Mouse (Mus musculus) mesoderm, embryonic 11.5 days (tissue): ENCODE measurements around the gene Ric1.

Experiments
- DNase-seq: peaks from one replicate; pipeline ENCODE4 v3.0.0-alpha.2; 2012; ENCODE audit warnings: low read depth, low spot score

Ric1 gene

GRCm38 (mm10) chr19:29521637-29522435, at the start of gene Ric1:
Gene Ric1 (plus strand): TSS chr19:29522282.
- peak; percentile 87 for DNase-seq

DNA sequence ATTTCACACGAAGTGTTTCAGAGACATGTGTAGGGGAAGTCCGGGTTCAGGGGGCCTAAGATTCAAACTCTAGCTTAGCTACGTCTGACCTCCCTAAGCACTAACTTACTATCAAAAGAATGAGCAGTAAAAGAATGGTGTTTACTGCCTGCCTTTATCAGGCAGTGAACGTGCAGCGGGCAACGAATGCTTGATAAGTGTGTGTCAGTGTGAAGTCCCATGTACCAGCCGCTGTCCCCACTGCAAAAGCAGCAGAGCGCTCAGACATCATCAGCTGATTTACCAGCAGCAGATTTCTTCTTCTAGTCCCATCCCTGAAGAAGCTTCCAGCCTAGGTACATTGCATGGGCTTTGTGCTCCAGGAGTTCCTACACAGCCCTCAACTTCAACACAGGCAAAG, 49.7 kb upstream of the Ric1 start:
- no peak for DNase-seq

- DNase-seq: no peak
Measured at GRCm38 (mm10) chr19:29472946-29473345, 49.1 kb upstream of the Ric1 start.

DNA sequence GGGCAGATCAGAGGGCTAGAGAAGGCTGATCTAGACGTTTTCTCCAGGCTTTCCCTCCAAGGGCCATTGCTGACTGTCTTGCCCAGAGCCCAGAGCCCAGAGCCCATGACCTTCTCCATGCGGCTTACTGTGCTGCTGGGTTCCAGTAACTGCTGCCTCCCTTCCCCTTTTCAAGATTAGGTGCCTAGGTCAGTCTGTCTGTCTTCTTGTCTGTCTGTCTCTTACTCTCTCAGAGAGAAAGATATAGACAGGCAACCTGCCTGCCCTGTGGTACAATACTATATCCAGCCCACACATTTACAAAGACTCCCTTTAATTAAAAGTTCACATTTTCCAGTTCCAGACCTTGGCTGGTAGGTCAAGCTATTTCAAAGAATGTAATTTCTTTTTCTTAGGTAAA, 47.3 kb upstream of the Ric1 start:
- DNase-seq: no peak

GRCm38 (mm10) chr19:29475210-29475620, 46.9 kb upstream of the Ric1 start:
- no peak for DNase-seq

- DNase-seq: no peak
Measured at GRCm38 (mm10) chr19:29478598-29478997, 43.5 kb upstream of the Ric1 start.

DNA sequence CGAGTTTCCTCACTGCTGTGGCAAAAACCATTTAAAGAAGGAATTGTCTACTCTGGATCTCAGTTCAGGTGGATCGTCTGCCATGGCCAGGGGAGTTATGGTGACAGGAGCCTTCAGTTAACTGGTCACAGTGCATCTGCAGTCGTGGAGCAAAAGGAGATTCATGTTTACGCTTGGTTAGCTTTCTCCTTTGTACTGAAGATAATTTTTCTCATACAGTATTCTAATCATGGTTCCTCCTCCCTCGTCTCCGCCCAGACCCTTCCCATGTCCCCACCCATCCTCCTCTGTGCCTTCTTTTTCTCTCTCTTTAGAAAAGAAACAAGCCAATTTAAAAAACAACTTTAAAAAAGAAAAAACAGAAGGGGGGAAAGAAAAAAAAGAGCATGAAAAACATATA, 40.5 kb upstream of the Ric1 start:
- DNase-seq: no peak

GRCm38 (mm10) chr19:29482148-29482547, 39.9 kb upstream of the Ric1 start:
- DNase-seq: no peak

DNA sequence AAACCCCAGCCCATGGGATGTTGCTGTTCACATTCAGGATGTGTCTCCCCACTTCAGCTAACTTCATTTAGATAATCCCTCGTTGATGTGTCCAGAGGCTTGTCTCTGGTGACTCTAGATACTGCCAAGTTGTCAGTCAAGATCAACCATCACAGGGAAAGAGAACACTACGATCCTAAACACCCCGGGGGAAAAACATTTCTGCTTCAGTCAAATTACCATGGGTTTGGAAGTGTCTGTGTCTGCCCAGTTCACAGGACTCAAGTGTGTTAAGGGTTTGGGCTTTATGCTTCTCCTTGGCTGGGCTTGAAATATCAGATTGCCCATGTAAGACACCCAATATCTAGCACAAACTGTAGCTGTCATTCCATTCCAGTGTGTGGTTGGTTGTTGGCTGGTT, 39.4 kb upstream of the Ric1 start:
- no peak for DNase-seq

DNA sequence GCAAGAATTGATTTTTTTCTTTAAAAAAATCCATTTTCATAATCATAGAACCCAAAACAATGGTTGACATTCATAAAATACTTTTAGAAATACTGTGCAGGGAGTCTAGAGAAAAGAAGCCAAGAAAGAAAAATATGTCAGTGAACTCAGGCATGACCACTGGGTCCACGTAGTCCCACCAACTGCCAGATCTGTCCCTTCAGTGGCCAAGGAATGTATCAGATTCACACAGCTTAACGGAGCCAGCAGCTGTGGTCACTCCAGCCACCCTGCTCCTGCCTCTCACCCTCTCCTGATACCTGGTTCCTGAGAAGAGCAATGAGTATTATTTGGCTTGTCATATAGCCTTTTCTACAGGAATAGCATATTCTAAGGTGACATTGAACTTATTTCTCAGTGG, 38.7 kb upstream of the Ric1 start:
- DNase-seq: no peak

- no peak for DNase-seq
Measured at GRCm38 (mm10) chr19:29484537-29484936, 37.5 kb upstream of the Ric1 start.

DNA sequence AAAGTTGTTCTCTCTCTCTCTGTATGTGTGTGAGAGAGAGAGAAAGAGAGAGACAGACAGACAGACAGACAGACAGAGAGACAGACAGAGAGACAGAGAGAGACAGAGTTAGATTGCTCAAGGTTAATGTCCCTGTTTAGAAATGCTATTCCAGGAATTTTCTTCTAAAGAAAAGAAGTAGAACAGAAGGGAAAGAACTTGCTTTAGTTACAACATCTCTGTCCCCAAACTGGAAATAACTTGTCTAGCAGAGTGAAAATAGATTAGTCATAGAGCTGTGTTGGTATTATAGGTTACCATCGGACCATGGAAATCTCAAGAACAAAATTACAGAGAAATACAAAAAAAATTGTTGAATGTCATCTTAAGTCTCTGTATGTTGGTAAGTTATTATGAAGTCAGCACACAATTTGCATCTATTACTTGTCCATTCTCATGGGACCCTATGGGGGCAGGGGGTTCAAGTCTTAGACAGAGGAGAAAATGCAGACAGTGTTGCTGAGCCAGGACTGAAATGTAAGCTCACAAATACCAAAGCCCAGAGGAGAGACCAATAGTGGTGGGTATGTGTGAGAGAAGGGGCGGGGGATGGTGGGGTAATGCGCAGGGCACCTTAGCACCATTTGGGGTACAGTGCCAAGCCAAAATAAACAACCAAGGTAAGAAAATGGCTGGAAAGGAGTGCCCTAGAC, 36.7 kb upstream of the Ric1 start:
- no peak for DNase-seq

DNA sequence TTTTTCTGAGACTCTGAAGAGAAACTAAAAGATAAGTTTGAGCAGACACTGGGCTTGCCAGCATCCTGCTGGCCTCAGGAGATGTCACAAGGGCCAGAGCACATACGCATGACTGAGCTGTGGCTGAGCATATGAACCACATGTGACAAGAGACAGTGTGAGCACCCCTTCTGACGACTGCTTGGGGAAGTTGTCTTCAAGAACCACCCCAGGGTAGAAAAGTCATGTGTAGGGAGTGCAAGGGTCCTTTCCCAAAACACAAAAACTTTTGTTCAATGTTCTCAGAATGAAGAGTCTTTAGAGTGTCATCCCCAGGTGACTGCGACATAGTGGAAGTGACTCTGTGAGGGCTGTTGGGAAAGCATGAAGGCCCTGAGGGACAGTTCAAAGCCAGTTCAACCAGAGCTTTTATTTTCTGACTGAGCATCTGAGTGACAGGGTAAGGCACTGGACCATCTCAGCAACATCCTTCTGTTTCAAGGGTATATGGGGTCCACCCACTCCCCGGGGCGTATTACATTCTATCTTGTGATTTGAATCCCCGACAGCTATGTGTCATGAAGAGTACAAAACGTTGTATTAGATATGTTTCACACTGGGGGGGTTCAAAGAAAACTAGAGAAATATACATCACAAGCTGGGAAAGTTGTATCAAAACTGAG, 35.4 kb upstream of the Ric1 start:
- DNase-seq: no peak

DNA sequence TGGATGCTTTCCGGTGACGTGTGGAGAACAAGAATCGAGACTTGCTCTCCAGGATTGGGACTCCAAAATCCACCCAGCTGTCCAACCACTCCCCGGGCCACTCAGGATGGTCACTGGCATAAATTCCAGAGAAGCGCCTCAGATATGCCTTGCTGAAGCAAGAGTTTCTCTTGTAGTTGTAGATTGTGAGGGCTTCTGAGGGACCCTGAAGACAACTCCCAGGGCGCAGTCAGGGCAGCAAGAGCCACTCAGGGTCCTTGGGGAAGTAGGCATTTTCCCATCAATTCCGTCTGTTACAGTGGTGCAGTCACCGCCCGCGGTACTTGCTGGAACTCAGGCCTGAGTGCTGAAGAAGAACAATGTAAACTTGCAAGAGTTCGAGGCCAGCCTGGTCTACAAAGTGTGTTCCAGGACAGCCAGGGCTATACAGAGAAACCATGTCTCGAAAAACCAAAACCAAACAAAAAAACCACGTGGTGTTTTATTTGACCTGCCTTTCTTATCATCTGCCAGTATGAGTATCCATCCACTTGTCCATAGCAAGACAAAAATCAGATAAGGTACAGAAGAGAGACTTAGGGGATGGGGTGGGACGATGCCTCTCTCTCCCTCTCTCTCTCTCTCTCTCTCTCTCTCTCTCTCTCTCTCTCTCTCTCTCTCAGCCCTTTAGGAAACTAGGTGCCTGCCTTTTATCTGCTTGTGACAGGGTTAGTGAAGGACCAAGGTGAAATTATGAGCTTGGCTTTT, 34.6 kb upstream of the Ric1 start:
- DNase-seq: no peak

DNA sequence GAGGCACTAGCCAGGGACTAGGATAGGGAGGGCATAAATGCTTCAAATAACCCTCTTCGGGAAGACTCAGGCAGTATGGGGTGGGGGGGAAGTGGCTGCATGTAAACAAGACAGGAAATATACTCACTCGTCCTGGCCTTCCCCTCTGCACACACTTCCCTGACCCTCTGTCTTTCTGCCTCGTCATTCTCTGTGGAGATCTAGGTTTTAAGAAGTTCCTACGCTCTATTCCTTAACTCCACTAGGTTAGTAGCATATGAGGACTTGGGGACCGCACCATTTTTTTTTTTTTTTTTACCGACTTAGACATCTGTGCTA, 34.0 kb upstream of the Ric1 start:
- no peak for DNase-seq

- no peak for DNase-seq
Measured at GRCm38 (mm10) chr19:29488420-29488819, 33.7 kb upstream of the Ric1 start.

DNA sequence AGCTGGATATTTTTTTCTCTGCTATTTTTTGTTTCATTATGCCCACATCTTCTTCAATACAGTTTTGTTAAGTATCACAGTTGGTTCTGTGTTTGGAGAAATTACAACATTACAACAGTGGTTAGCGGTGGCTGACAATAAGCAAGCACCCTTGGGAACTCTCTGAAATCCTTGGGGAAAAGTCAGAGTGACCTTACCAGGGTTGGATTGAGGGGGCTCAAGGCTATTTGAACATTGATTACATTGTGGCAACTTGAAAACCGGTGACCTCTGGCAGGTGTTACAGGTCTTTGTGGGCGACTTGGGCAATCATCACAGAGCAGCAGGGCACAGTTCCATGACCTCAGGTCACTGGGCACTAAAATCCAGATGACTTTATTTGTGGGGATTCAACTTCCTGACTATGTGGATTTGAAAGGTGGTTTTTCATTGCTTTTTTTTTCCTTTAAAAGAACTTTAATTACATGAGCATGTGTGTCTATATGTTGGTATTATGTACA, 32.2 kb upstream of the Ric1 start:
- DNase-seq: no peak

DNA sequence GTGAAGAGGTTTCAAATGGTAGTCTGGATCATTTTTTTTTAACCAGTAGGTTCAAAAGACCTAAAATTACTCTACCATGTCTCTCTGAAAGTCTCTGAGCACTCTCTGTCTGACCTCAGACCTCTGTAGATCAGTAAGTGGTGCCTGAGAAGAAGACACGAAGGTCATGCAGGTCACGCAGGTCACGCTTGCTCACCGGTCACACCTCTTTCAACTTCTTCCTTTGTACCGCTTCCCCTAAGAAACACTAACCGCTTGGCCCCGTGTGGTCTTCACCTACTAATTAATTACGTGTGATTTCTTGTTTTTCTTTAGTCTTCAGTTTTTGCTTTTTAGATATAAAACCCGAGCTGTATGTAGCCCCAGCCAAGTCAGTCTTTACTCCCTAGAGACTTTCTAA, 30.6 kb upstream of the Ric1 start:
- no peak for DNase-seq

- DNase-seq: no peak
Measured at GRCm38 (mm10) chr19:29494454-29494853, 27.6 kb upstream of the Ric1 start.

- DNase-seq: no peak
Measured at GRCm38 (mm10) chr19:29496001-29496597, 26.0 kb upstream of the Ric1 start.

DNA sequence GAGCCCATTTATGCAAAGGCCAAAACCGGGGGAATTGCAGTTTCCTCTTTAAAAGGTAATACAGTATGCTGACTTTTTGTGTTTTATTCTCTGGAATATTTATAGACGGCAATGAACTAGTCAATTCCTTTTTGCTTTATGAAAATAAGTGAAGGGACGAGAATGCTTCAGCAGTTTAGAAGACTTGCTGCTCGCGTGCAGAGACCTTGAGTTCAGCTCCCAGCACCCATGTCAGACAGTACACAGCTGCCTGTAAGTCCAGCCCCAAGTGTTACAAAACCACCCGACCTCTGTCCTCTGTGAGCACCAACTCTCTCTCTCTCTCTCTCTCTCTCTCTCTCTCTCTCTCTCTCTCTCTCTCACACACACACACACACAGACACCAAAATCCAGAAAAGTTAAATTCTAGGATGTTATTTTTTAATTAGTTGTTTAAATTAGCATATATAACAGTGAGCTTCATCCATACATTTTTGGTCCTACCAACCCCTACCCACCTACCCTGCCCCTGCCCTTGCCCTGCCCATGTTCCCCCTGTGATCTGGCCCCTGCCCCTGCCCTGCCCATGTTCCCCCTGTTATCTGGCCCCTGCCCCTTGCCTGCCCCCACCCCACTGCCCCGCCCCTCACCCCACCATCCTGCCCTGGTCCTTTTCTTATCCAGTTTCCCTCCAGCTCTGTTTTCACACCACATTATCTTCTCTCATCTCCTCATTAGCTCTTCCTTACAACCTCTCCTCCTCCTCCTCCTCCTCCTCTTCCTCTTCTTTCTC, 25.1 kb upstream of the Ric1 start:
- no peak for DNase-seq
